Mouse (Mus musculus): ENCODE measurements around the gene Mok. TPM values are rescaled to one million over a fixed set of nuclear protein-coding genes. Genes with fewer than 3 reads are reported as not detected.

Mok gene
- polyA plus RNA-seq, 2 experiments, result 4.5 to 5.4 TPM

DNA sequence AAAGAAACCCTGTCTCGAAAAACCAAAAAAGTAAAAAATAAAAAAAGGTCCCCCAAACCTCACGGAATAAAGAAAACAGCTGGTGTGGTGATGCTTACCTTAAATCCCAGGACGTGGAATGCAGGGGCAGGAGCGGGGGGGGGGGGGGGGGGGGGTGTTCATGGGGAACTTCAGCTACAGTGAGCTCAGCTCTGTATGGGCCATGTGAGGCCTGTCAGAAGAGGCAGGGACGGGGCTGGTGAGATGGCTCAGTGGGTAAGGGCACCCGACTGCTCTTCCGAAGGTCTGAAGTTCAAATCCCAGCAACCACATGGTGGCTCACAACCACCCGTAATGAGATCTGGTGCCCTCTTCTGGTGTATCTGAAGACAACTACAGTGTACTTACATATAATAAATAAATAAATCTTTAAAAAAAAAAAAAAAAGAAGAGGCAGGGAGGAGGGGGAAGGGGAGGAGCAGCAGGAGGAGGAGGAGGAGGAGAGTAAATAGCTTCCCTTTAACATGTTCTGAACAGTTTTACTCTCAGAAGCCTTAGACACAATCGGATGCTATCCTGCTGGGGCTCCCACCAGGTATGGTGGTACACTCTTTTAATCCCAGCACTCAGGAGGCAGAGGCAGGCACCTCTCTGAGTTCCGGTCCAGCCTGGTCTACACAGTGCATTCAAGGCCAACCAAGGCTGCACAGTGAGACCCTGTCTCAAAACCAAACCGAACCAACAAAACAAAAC lies 10.3 kb downstream of the Mok start:
- no peak for ATAC-seq (ENCODE audit: low FRiP score, low read depth)
- Histone ChIP-seq H3K27me3 (ENCODE audit: control insufficient read depth, insufficient read depth, low read length) (no peaks in the 10 kb centered on the region), H3K4me3 (replicated peaks; ENCODE audit: low read length) (no peak overlapping the region), H3K27ac (replicated peaks; ENCODE audit: low read depth, low read length) (no peak overlapping the region), H3K9ac (ENCODE audit: low read depth, low read length, severe bottlenecking) (no peak overlapping the region), H3K4me1 (ENCODE audit: control insufficient read depth, insufficient read depth, low read length) (no peaks in the 10 kb centered on the region), H3K4me2 (replicated peaks; ENCODE audit: low read depth, low read length, severe bottlenecking) (no peak overlapping the region), H3K9me3 (ENCODE audit: control insufficient read depth, low read length) (no peaks in the 10 kb centered on the region), H3K36me3 (ENCODE audit: control insufficient read depth, insufficient read depth, low read length) (no peaks in the 10 kb centered on the region)
- DNase-seq (ENCODE audit: low spot score), result no peak
- TF ChIP-seq POLR2A (IDR thresholded peaks at IDR 0.05; ENCODE audit: borderline replicate concordance, extremely low read depth, insufficient read depth, insufficient read length), result no peak
- 84% methylated on average over 9 of the region's 11 CpGs for WGBS

GRCm38 (mm10) chr12:110828908-110829307 lies 11.8 kb downstream of the Mok start:
- ATAC-seq (ENCODE audit: low FRiP score, low read depth), result no peak
- H3K9ac ChIP-seq (ENCODE audit: low read depth, low read length, severe bottlenecking), result no peak overlapping the region
- no peak for TF ChIP-seq POLR2A (IDR thresholded peaks at IDR 0.05; ENCODE audit: borderline replicate concordance, extremely low read depth, insufficient read depth, insufficient read length)

GRCm38 (mm10) chr12:110822366-110822765 lies 18.4 kb downstream of the Mok start:
- Histone ChIP-seq H3K4me2 (replicated peaks; ENCODE audit: low read depth, low read length, severe bottlenecking) (no peak overlapping the region), H3K4me1 (ENCODE audit: control insufficient read depth, insufficient read depth, low read length) (no peaks in the 10 kb centered on the region), H3K4me3 (replicated peaks; ENCODE audit: low read length) (no peak overlapping the region), H3K27me3 (ENCODE audit: control insufficient read depth, insufficient read depth, low read length) (no peaks in the 10 kb centered on the region), H3K27ac (replicated peaks; ENCODE audit: low read depth, low read length) (no peak overlapping the region), H3K9me3 (ENCODE audit: control insufficient read depth, low read length) (no peaks in the 10 kb centered on the region), H3K36me3 (ENCODE audit: control insufficient read depth, insufficient read depth, low read length) (no peaks in the 10 kb centered on the region), H3K9ac (ENCODE audit: low read depth, low read length, severe bottlenecking) (no peak overlapping the region)
- TF ChIP-seq POLR2A (IDR thresholded peaks at IDR 0.05; ENCODE audit: borderline replicate concordance, extremely low read depth, insufficient read depth, insufficient read length), result no peak
- WGBS, result 87% methylated on average over 7 of the region's 7 CpGs
- ATAC-seq (ENCODE audit: low FRiP score, low read depth) (no peak), DNase-seq (ENCODE audit: low spot score) (no peak)

More at GRCm38 (mm10) chr12:110828908-110829307, 11.8 kb downstream of the Mok start:
- H3K36me3 ChIP-seq (ENCODE audit: control insufficient read depth, insufficient read depth, low read length), result no peaks in the 10 kb centered on the region
- H3K4me1 ChIP-seq (ENCODE audit: control insufficient read depth, insufficient read depth, low read length), result no peaks in the 10 kb centered on the region
- H3K4me2 ChIP-seq (replicated peaks; ENCODE audit: low read depth, low read length, severe bottlenecking), result no peak overlapping the region
- H3K9me3 ChIP-seq (ENCODE audit: control insufficient read depth, low read length), result no peaks in the 10 kb centered on the region
- DNase-seq (ENCODE audit: low spot score), result no peak
- WGBS, result 94% methylated on average over 4 of the region's 4 CpGs
- H3K27ac ChIP-seq (replicated peaks; ENCODE audit: low read depth, low read length), result no peak overlapping the region
- no peaks in the 10 kb centered on the region for H3K27me3 ChIP-seq (ENCODE audit: control insufficient read depth, insufficient read depth, low read length)
- no peak overlapping the region for H3K4me3 ChIP-seq (replicated peaks; ENCODE audit: low read length)

DNA sequence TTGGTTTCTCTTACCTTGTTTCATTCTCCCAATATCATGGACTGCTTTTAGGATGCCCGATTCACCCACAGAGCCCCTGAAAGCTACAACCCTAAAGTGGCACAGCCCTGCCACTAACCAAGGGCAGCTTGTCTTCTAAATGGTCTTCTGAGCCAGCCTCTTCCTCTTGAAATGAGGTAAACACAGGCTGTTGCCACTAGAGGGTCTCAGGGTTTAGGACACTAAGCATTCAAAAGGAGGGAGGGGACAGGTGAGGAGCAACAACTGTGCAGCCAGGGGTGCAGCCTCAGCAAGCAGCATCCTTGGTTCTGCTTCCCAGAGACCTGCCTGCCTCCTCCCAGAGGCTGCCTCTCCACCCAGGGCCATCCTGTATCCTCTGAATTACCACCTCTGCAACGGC lies 19.0 kb downstream of the Mok start:
- H3K9me3 ChIP-seq (ENCODE audit: control insufficient read depth, low read length), result no peaks in the 10 kb centered on the region
- no peak overlapping the region for H3K4me2 ChIP-seq (replicated peaks; ENCODE audit: low read depth, low read length, severe bottlenecking)
- no peaks in the 10 kb centered on the region for H3K36me3 ChIP-seq (ENCODE audit: control insufficient read depth, insufficient read depth, low read length)
- DNase-seq (ENCODE audit: low spot score) (no peak), ATAC-seq (ENCODE audit: low FRiP score, low read depth) (no peak)
- no peak overlapping the region for H3K9ac ChIP-seq (ENCODE audit: low read depth, low read length, severe bottlenecking)
- 78% methylated on average over 2 of the region's 2 CpGs for WGBS
- H3K4me3 ChIP-seq (replicated peaks; ENCODE audit: low read length), result no peak overlapping the region
- H3K4me1 ChIP-seq (ENCODE audit: control insufficient read depth, insufficient read depth, low read length), result no peaks in the 10 kb centered on the region
- H3K27ac ChIP-seq (replicated peaks; ENCODE audit: low read depth, low read length), result no peak overlapping the region
- no peaks in the 10 kb centered on the region for H3K27me3 ChIP-seq (ENCODE audit: control insufficient read depth, insufficient read depth, low read length)
- TF ChIP-seq POLR2A (IDR thresholded peaks at IDR 0.05; ENCODE audit: borderline replicate concordance, extremely low read depth, insufficient read depth, insufficient read length), result no peak

DNA sequence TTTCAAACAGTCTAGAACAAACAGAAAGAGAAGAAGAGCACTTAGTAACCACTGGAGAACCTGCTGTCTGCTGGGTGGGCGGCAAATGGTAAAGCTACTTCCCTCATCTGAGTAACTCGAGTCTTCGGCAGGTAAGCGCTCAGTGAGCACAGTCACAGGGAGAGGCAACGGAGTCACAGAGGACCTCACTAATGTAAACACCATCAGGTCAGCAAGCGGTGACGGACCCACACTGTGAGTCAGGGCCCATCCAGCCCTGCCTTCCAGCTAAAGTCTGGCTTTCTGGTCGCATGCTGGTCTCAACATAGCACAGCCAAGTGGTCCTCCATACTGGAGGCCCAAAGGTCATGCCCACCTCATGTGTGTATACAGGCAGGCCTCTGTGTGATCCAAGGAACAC lies 21.4 kb downstream of the Mok start:
- Histone ChIP-seq H3K9me3 (ENCODE audit: control insufficient read depth, low read length) (no peaks in the 10 kb centered on the region), H3K27ac (replicated peaks; ENCODE audit: low read depth, low read length) (no peak overlapping the region), H3K4me3 (replicated peaks; ENCODE audit: low read length) (no peak overlapping the region), H3K36me3 (ENCODE audit: control insufficient read depth, insufficient read depth, low read length) (no peaks in the 10 kb centered on the region), H3K9ac (ENCODE audit: low read depth, low read length, severe bottlenecking) (no peak overlapping the region), H3K4me1 (ENCODE audit: control insufficient read depth, insufficient read depth, low read length) (no peaks in the 10 kb centered on the region), H3K27me3 (ENCODE audit: control insufficient read depth, insufficient read depth, low read length) (no peaks in the 10 kb centered on the region), H3K4me2 (replicated peaks; ENCODE audit: low read depth, low read length, severe bottlenecking) (no peak overlapping the region)
- 79% methylated on average over 8 of the region's 8 CpGs for WGBS
- no peak for TF ChIP-seq POLR2A (IDR thresholded peaks at IDR 0.05; ENCODE audit: borderline replicate concordance, extremely low read depth, insufficient read depth, insufficient read length)
- ATAC-seq (ENCODE audit: low FRiP score, low read depth), result no peak
- DNase-seq (ENCODE audit: low spot score), result no peak
